Comparison of ENCODE assay signal across 22 mouse cellular contexts in the genomic region with DNA sequence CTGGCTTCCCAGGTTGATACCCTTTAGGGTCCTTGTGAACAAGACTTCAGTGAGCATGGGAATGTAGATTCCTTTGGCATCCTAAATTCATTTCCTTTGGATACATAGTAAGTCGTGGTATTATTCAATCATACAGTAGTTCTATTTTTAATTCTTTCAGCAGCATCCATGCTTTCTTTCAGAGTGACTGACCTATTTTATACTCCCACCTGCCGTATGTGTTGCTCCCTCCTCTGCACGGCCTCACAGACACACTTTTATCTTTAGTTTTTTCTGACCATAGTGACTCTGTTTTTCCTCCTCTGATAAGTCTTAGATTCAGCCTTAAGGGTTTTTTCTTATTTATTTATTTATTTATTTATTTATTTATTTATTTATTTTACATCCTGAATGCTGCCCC.
"Had no signal": no experiment of that assay in that cellular context is flagged by ENCODE, and none has a peak within 500 bp of the region (broad histone marks: within the 10 kb centered on the region; RNA-seq: fewer than 3 reads in every experiment).

No protein-coding gene starts in this region.

- DNase-seq: heart, postnatal 10 days; heart, postnatal 14 days; heart, postnatal 36 days; heart, postnatal 4 days; kidney, adult 11 months; kidney, adult 18-20 months; kidney, adult 2 months; kidney, adult 8-10 months; kidney, adult 9 months; kidney, postnatal 10 days; kidney, postnatal 14 days; kidney, postnatal 25 days; kidney, postnatal 36 days; kidney, postnatal 4 days; layer of hippocampus, adult 9-11 months; layer of hippocampus, postnatal 36 days had no signal

- ATAC-seq: hindbrain, embryonic 16.5 days; hindbrain, postnatal 0 days; inflammation-experienced regulatory T-cells, adult 6 months; intestine, embryonic 15.5 days; intestine, embryonic 16.5 days; intestine, postnatal 0 days had no signal
